Mouse (Mus musculus) kidney, adult 2 months (tissue): ENCODE measurements around the gene Syne1.

Experiments
- CTCF ChIP-seq: fragments of 200-500 bp; conservative IDR thresholded peaks from 2 replicates; pipeline ENCODE4 v1.5.1; 2011; ENCODE audit warnings: low read depth, mild to moderate bottlenecking, control low read depth, low read length, moderate library complexity, mixed read lengths; ENCODE audit not compliant: insufficient read depth, insufficient read length
- POLR2A ChIP-seq: fragments of 200-500 bp; IDR thresholded peaks from one replicate; pipeline ENCODE4 v1.6.1; 2011; ENCODE audit warnings: low read depth, low read length, control low read depth

GRCm38 (mm10) chr10:5067113-5067512 is 484.2 kb downstream of the Syne1 start:
- TF ChIP-seq POLR2A (no peak), CTCF (no peak)
